Mouse (Mus musculus): ENCODE measurements around the gene 1700088E04Rik.

DNA sequence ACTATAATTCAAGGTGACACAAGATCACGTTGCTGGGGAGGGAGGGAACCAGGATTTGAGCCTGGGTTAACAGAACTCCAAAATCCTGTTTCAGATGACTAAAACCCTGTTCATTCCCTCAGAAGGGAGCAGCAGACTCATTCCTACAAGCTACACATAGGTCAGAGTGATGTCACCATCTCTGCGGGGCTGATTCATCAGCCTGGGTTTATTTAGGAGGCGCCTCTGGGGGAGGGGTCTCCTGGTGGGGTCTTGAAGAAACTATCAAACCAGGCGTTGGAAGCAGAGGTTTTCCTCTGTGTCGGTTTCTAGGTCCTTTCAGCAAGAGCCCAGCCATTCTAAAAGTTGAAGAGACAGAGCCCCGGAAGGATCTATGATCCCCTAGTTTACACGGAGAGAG lies 33.1 kb downstream of the 1700088E04Rik start:
- no peak for TF ChIP-seq CTCF (IDR thresholded peaks at IDR 0.05; ENCODE audit: control insufficient read depth, insufficient read depth, insufficient replicate concordance, low read depth, low read length)
- TF ChIP-seq POLR2A (IDR thresholded peaks at IDR 0.05; ENCODE audit: control insufficient read depth, low read depth, low read length), result no peak

Data from testis, adult 2 months (tissue).